Mouse (Mus musculus): Measurements from ENCODE around the gene Endov.

GRCm38 (mm10) chr11:119507772-119508171 lies 16.6 kb downstream of the Endov start:
- TF ChIP-seq TCF12 (IDR thresholded peaks at IDR 0.05; ENCODE audit: low read depth, low read length) (no peak), CTCF (conservative IDR thresholded peaks at IDR 0.05 in 1 of 2, IDR thresholded peaks at IDR 0.05 in 1 of 2; ENCODE audit: low read depth in 2 of 2, low read length in 2 of 2) (no peak), BHLHE40 (IDR thresholded peaks at IDR 0.05; ENCODE audit: low read depth, low read length) (no peak), TBP (conservative IDR thresholded peaks at IDR 0.05; ENCODE audit: low read depth, low read length) (no peak), POLR2A (IDR thresholded peaks at IDR 0.05; ENCODE audit: low read depth, low read length) (no peak), EP300 (IDR thresholded peaks at IDR 0.05; ENCODE audit: low read length) (no peak), ZKSCAN1 (IDR thresholded peaks at IDR 0.05; ENCODE audit: borderline replicate concordance, low read depth, low read length) (no peak), POLR2AphosphoS2 (IDR thresholded peaks at IDR 0.05; ENCODE audit: low read depth, low read length) (no peak), MAFK (IDR thresholded peaks at IDR 0.05; ENCODE audit: insufficient replicate concordance, low read length) (no peak), NELFE (IDR thresholded peaks at IDR 0.05; ENCODE audit: low read depth, low read length) (no peak), RAD21 (IDR thresholded peaks at IDR 0.05; ENCODE audit: low read depth, low read length) (no peak), ZC3H11A (IDR thresholded peaks at IDR 0.05; ENCODE audit: low read depth, low read length) (no peak)
